Mouse (Mus musculus): ENCODE data around the gene Baiap2. TPM values are rescaled to one million over a fixed set of nuclear protein-coding genes. Genes with fewer than 3 reads are reported as not detected.

Gene Baiap2
- polyA plus RNA-seq, 1 experiment: 41.5 TPM

DNA sequence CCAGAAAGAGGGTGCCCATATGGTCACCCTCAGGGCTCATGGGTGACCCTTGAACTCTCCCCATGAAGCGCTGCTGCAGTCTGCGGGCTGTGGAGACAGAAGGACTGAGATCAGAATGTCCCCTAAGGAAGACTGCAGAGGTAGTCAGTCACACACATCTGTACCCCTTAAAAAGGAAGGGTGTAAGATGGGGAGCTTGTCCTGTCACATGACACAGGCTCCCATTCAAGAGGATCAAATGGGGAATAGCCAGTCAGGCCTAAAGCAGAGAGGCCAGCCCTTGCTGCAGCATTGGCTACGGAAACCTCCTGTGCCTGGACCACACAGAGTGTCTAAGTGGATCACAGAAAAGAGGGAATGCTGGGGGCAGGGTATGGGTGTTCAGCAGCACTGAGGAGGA is 90.9 kb downstream of the Baiap2 start:
- H3K27me3 ChIP-seq (ENCODE audit: control insufficient read depth, insufficient read depth, insufficient read length): peaks cover 34% of the 10 kb centered on the region

DNA sequence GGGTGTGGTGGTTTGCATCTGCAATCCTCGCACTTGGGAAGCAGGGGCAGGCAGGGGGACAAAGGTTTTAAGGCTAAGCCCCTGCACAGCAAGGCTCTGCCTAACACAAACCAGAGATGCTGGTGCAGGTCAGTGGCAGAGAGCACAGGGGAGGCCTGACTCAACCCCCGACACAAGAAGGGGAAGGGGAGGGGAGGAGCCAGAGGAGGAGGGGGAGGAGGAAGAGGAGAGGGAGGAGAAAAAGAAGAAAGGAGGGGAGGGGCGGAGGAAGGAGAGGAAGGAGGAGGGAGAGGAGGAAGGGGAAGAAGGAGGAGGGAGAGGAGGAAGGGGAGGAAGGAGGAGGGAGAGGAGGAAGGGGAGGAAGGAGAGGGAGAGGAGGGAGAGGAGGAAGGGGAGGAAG is 91.7 kb downstream of the Baiap2 start:
- H3K36me3 ChIP-seq (ENCODE audit: control insufficient read depth, insufficient read depth): no peaks in the 10 kb centered on the region
- H3K79me2 ChIP-seq (ENCODE audit: control insufficient read depth, insufficient read depth): no peaks in the 10 kb centered on the region
- no peak overlapping the region for H3K4me3 ChIP-seq (ENCODE audit: insufficient read depth, poor library complexity, severe bottlenecking)
- no peak overlapping the region for H3ac ChIP-seq (ENCODE audit: control insufficient read depth, insufficient read length, low read depth)
- peaks cover 37% of the 10 kb centered on the region for H3K27me3 ChIP-seq (ENCODE audit: control insufficient read depth, insufficient read depth, insufficient read length)
- no peak for TF ChIP-seq CTCF (IDR thresholded peaks at IDR 0.05; ENCODE audit: control insufficient read depth, insufficient read depth, insufficient read length)
- no peak for TF ChIP-seq FOSL1 (IDR thresholded peaks at IDR 0.05; ENCODE audit: insufficient read depth, low read length, poor library complexity, severe bottlenecking)
- TF ChIP-seq MAX (IDR thresholded peaks at IDR 0.05): no peak
- TF ChIP-seq CEBPB (IDR thresholded peaks at IDR 0.05; ENCODE audit: low read depth): no peak
- TF ChIP-seq MYOD1 (IDR thresholded peaks at IDR 0.05; ENCODE audit: control insufficient read depth, insufficient read length, low read depth): no peak
- no peak for TF ChIP-seq MYOG (IDR thresholded peaks at IDR 0.05; ENCODE audit: control insufficient read depth, extremely low read depth, insufficient read length)
- no peak for TF ChIP-seq USF1 (IDR thresholded peaks at IDR 0.05; ENCODE audit: low read depth)
- no peaks in the 10 kb centered on the region for H3K79me3 ChIP-seq (ENCODE audit: low read depth)

More for the DNA sequence above, 90.9 kb downstream of the Baiap2 start:
- Histone ChIP-seq H3ac (ENCODE audit: control insufficient read depth, insufficient read length, low read depth) (no peak overlapping the region), H3K79me3 (ENCODE audit: low read depth) (no peaks in the 10 kb centered on the region), H3K79me2 (ENCODE audit: control insufficient read depth, insufficient read depth) (no peaks in the 10 kb centered on the region), H3K36me3 (ENCODE audit: control insufficient read depth, insufficient read depth) (no peaks in the 10 kb centered on the region), H3K4me3 (ENCODE audit: insufficient read depth, poor library complexity, severe bottlenecking) (no peak overlapping the region)
- TF ChIP-seq CEBPB (IDR thresholded peaks at IDR 0.05; ENCODE audit: low read depth) (no peak), FOSL1 (IDR thresholded peaks at IDR 0.05; ENCODE audit: insufficient read depth, low read length, poor library complexity, severe bottlenecking) (no peak), MYOG (IDR thresholded peaks at IDR 0.05; ENCODE audit: control insufficient read depth, extremely low read depth, insufficient read length) (no peak), MAX (IDR thresholded peaks at IDR 0.05) (no peak), CTCF (IDR thresholded peaks at IDR 0.05; ENCODE audit: control insufficient read depth, insufficient read depth, insufficient read length) (no peak), USF1 (IDR thresholded peaks at IDR 0.05; ENCODE audit: low read depth) (no peak), MYOD1 (IDR thresholded peaks at IDR 0.05; ENCODE audit: control insufficient read depth, insufficient read length, low read depth) (no peak)

DNA sequence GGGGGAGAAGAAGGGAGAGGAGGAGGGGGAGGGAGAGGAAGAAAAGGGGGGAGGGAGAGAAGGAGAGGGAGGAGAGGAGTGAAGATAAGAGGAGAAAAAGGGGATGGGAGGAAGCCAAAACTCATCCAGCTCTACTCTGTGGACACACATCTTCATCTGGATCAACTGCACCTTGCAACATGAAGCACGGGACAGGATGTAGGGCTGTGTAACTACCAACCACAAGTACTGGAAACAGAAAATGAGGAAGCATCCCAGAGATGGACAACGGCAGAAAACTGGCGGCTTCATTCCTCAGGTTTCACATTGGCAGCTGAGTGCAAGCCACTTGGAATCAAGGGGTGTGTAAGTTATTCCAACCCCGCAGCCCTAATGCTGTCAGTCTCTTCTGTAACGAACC is 92.2 kb downstream of the Baiap2 start:
- H3ac ChIP-seq (ENCODE audit: control insufficient read depth, insufficient read length, low read depth): no peak overlapping the region
- TF ChIP-seq CEBPB (IDR thresholded peaks at IDR 0.05; ENCODE audit: low read depth): no peak
- no peaks in the 10 kb centered on the region for H3K79me3 ChIP-seq (ENCODE audit: low read depth)
- no peaks in the 10 kb centered on the region for H3K79me2 ChIP-seq (ENCODE audit: control insufficient read depth, insufficient read depth)
- H3K4me3 ChIP-seq (ENCODE audit: insufficient read depth, poor library complexity, severe bottlenecking): no peak overlapping the region
- H3K36me3 ChIP-seq (ENCODE audit: control insufficient read depth, insufficient read depth): no peaks in the 10 kb centered on the region
- H3K27me3 ChIP-seq (ENCODE audit: control insufficient read depth, insufficient read depth, insufficient read length): peaks cover 37% of the 10 kb centered on the region

DNA sequence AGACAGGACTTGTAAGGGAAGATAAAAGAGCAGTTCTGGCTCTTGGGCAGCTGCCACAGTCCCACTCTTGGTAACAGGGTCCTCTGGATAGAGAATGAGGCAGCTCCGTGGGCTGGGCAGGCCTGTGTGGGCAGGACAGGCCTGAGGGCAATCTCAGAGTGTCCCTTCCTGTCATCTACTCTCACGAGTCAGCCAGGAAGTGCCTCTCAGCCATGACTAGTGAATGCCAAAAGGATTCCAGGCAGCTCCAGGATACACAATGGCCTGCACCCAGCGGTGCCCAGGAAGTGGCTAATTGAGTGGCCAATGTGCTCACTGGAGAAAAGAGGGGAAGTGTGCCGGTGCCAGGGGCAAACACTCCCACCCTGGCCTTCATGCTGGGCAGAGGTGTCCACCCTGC is 97.0 kb downstream of the Baiap2 start:
- Histone ChIP-seq H3K79me2 (ENCODE audit: control insufficient read depth, insufficient read depth) (no peaks in the 10 kb centered on the region), H3K4me3 (ENCODE audit: insufficient read depth, poor library complexity, severe bottlenecking) (no peak overlapping the region), H3ac (ENCODE audit: control insufficient read depth, insufficient read length, low read depth) (no peak overlapping the region), H3K36me3 (ENCODE audit: control insufficient read depth, insufficient read depth) (no peaks in the 10 kb centered on the region), H3K79me3 (ENCODE audit: low read depth) (no peaks in the 10 kb centered on the region), H3K27me3 (ENCODE audit: control insufficient read depth, insufficient read depth, insufficient read length) (peaks cover 22% of the 10 kb centered on the region)
- TF ChIP-seq MYOG (IDR thresholded peaks at IDR 0.05; ENCODE audit: control insufficient read depth, extremely low read depth, insufficient read length) (no peak), USF1 (IDR thresholded peaks at IDR 0.05; ENCODE audit: low read depth) (no peak), CTCF (IDR thresholded peaks at IDR 0.05; ENCODE audit: control insufficient read depth, insufficient read depth, insufficient read length) (no peak), FOSL1 (IDR thresholded peaks at IDR 0.05; ENCODE audit: insufficient read depth, low read length, poor library complexity, severe bottlenecking) (no peak), MYOD1 (IDR thresholded peaks at IDR 0.05; ENCODE audit: control insufficient read depth, insufficient read length, low read depth) (no peak), MAX (IDR thresholded peaks at IDR 0.05) (no peak)

DNA sequence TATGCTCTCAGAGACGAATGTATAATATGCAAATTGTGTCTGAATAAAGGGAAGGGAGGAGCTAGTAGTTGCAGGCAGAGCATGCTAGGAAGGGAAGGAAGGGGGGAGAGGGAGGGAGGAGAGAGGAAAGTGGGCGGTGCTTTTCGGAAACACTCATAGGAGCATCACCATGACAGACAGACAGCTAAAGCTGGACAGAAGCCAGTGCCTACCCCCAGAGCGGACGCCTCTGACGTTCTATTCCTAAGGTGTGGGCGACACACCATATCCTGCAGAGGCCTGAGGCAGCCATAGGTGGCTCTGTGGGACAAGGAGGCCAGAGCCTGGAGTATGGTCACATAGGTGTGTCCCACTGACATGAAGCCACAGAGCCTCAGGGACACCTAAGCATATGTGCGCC is 97.9 kb downstream of the Baiap2 start:
- no peaks in the 10 kb centered on the region for H3K79me2 ChIP-seq (ENCODE audit: control insufficient read depth, insufficient read depth)
- H3K4me3 ChIP-seq (ENCODE audit: insufficient read depth, poor library complexity, severe bottlenecking): no peak overlapping the region
- TF ChIP-seq MAX (IDR thresholded peaks at IDR 0.05) (no peak), MYOG (IDR thresholded peaks at IDR 0.05; ENCODE audit: control insufficient read depth, extremely low read depth, insufficient read length) (no peak), CEBPB (IDR thresholded peaks at IDR 0.05; ENCODE audit: low read depth) (no peak), USF1 (IDR thresholded peaks at IDR 0.05; ENCODE audit: low read depth) (no peak), FOSL1 (IDR thresholded peaks at IDR 0.05; ENCODE audit: insufficient read depth, low read length, poor library complexity, severe bottlenecking) (no peak), CTCF (IDR thresholded peaks at IDR 0.05; ENCODE audit: control insufficient read depth, insufficient read depth, insufficient read length) (no peak), MYOD1 (IDR thresholded peaks at IDR 0.05; ENCODE audit: control insufficient read depth, insufficient read length, low read depth) (no peak)
- no peaks in the 10 kb centered on the region for H3K36me3 ChIP-seq (ENCODE audit: control insufficient read depth, insufficient read depth)
- H3ac ChIP-seq (ENCODE audit: control insufficient read depth, insufficient read length, low read depth): no peak overlapping the region
- peaks cover 31% of the 10 kb centered on the region for H3K27me3 ChIP-seq (ENCODE audit: control insufficient read depth, insufficient read depth, insufficient read length)
- H3K79me3 ChIP-seq (ENCODE audit: low read depth): no peaks in the 10 kb centered on the region
